Mouse (Mus musculus): Measurements from ENCODE around the gene Slit1. TPM values are rescaled to one million over a fixed set of nuclear protein-coding genes. Genes with fewer than 3 reads are reported as not detected.

Slit1 gene
- under 1 TPM; 0.05 to 0.40 TPM for total RNA-seq (2021)

GRCm38 (mm10) chr19:41743396-41743795, at the start of gene Slit1:
TSS of gene Slit1 (minus strand) at chr19:41743665.
- intact Hi-C loops (cut with DNase I): no loop called here
- no peak for DNase-seq

- no peak for DNase-seq
- intact Hi-C loops (cut with DNase I): no loop called here
These were observed 49.5 kb upstream of the Slit1 start for GRCm38 (mm10) chr19:41792934-41793486.

GRCm38 (mm10) chr19:41791384-41791783, 47.9 kb upstream of the Slit1 start:
- intact Hi-C loops (cut with DNase I): no loop called here
- no peak for DNase-seq

GRCm38 (mm10) chr19:41789110-41789961, 45.9 kb upstream of the Slit1 start:
- intact Hi-C loops (cut with DNase I): no loop called here
- DNase-seq: no peak

- intact Hi-C loops (cut with DNase I): no loop called here
- no peak for DNase-seq
These were observed 43.4 kb upstream of the Slit1 start for GRCm38 (mm10) chr19:41786896-41787295.

GRCm38 (mm10) chr19:41777514-41777913, 34.0 kb upstream of the Slit1 start:
- intact Hi-C loops (cut with DNase I): no loop called here
- DNase-seq: no peak

- intact Hi-C loops (cut with DNase I): no loop called here
- DNase-seq: no peak
These were observed 25.2 kb upstream of the Slit1 start for GRCm38 (mm10) chr19:41768711-41769110.

- DNase-seq: no peak
- intact Hi-C loops (cut with DNase I): no loop called here
These were observed 23.2 kb upstream of the Slit1 start for GRCm38 (mm10) chr19:41766628-41767027.

- intact Hi-C loops (cut with DNase I): loop anchor here (1.0 to 2.0 kb wide), 3 partner anchors 108 to 447 kb away; no protein-coding TSS in a partner anchor
- peak; percentile 88 to 95 for DNase-seq
These were observed 20.6 kb upstream of the Slit1 start for GRCm38 (mm10) chr19:41763870-41764660.

GRCm38 (mm10) chr19:41761529-41761928, 18.1 kb upstream of the Slit1 start:
- DNase-seq: peak; percentile 20 to 49

GRCm38 (mm10) chr19:41759765-41760164, 16.3 kb upstream of the Slit1 start:
- intact Hi-C loops (cut with DNase I): no loop called here
- DNase-seq: no peak

More at GRCm38 (mm10) chr19:41761529-41761928, 18.1 kb upstream of the Slit1 start:
- intact Hi-C loops (cut with DNase I): no loop called here

GRCm38 (mm10) chr19:41759270-41759669, 15.8 kb upstream of the Slit1 start:
- DNase-seq: no peak
- intact Hi-C loops (cut with DNase I): no loop called here

GRCm38 (mm10) chr19:41754760-41755159, 11.3 kb upstream of the Slit1 start:
- DNase-seq: no peak

GRCm38 (mm10) chr19:41751906-41752305, 8.4 kb upstream of the Slit1 start:
- no peak for DNase-seq
- intact Hi-C loops (cut with DNase I): no loop called here

More at GRCm38 (mm10) chr19:41754760-41755159, 11.3 kb upstream of the Slit1 start:
- intact Hi-C loops (cut with DNase I): no loop called here

- DNase-seq: no peak
- intact Hi-C loops (cut with DNase I): no loop called here
These were observed 4.0 kb upstream of the Slit1 start for GRCm38 (mm10) chr19:41747436-41747835.

GRCm38 (mm10) chr19:41745941-41746557, 2.6 kb upstream of the Slit1 start:
- intact Hi-C loops (cut with DNase I): no loop called here
- peak; percentile 34 to 54 for DNase-seq

GRCm38 (mm10) chr19:41738896-41739295, 4.6 kb downstream of the Slit1 start:
- intact Hi-C loops (cut with DNase I): no loop called here
- no peak for DNase-seq

GRCm38 (mm10) chr19:41738429-41738805, 5.0 kb downstream of the Slit1 start:
- intact Hi-C loops (cut with DNase I): no loop called here

GRCm38 (mm10) chr19:41737657-41738428, 5.6 kb downstream of the Slit1 start:
- DNase-seq: peak in 1 of 2 experiments; percentile 4
- intact Hi-C loops (cut with DNase I): no loop called here

More at GRCm38 (mm10) chr19:41738429-41738805, 5.0 kb downstream of the Slit1 start:
- DNase-seq: no peak

- no peak for DNase-seq
These were observed 8.8 kb downstream of the Slit1 start for GRCm38 (mm10) chr19:41734685-41735084.

More at GRCm38 (mm10) chr19:41734685-41735084, 8.8 kb downstream of the Slit1 start:
- intact Hi-C loops (cut with DNase I): no loop called here
